Mouse (Mus musculus) urinary bladder, postnatal 4 days (tissue): Measurements from ENCODE around the gene Mmp27.

Experiments used
- DNase-seq, 2 experiments: peaks; one replicate each; pipeline ENCODE4 v3.0.0; 2021 to 2022; ENCODE audit warnings: low spot score in 2 of 2

Gene Mmp27

GRCm38 (mm10) chr9:7602982-7603742 is 32.0 kb downstream of the Mmp27 start:
- peak; percentile 54 to 68 for DNase-seq

GRCm38 (mm10) chr9:7604005-7604404 is 32.8 kb downstream of the Mmp27 start:
- no peak for DNase-seq

DNA sequence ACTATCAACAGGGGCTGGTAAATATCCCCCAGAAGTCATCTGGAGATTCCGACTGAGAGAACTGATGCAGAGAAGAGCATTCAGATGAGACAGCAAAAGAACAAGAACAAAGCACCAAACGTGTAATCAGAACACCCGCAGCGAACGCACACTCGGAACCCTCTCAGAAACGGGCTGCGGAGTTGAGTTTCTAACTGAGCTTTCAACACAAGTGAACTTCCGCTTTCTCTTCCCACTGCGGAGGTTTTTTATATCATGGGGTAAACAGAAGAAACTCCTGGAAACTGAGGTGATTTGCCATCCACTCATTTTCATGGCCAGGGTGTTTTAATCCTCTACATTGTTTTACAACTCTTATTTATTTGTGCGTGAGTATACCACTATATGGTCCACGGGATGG is 34.4 kb downstream of the Mmp27 start:
- no peak for DNase-seq

- no peak for DNase-seq
These were observed 51.4 kb downstream of the Mmp27 start for GRCm38 (mm10) chr9:7622582-7622981.

DNA sequence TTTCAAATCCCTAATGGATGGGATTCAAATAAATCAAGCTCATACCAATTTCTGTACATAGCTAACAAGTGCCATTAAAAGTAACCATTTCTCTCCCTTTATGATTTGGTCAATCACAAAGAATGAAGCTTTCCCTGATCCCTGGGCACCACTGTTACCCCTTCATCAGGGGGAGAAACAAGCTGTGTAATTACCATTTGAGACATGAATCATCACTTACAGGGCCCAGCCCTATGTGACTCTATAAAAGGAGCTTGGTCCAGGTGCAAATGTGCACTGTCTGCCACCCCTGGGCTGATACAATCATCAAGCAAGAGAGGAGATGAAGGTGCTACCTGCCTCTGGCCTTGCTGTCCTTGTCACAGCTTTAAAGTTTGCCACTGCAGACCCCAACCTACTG is 56.7 kb downstream of the Mmp27 start, which contains the start of gene Mmp20:
Mmp20 (plus strand) TSS at position 301 of the 400 bp plus-strand sequence.
- DNase-seq: no peak
